Mouse (Mus musculus) spleen, adult 2 months (tissue): Measurements from ENCODE around the gene Pqlc2. TPM values are rescaled to one million over a fixed set of nuclear protein-coding genes. Genes with fewer than 3 reads are reported as not detected.

ENCODE experiments used
- DNase-seq, 2 experiments: peaks; one replicate each; pipeline versions ENCODE4 v3.0.0 to v3.0.0-alpha.2; 2012 to 2021; ENCODE audit warnings: low spot score in 2 of 2, low read depth in 1 of 2
- H3K27ac ChIP-seq: fragments of 200-500 bp; 2 replicates; pipeline ENCODE4 v1.5.1; 2012; ENCODE audit warnings: low read length, inconsistent platforms; ENCODE audit not compliant: insufficient read depth
- H3K27me3 ChIP-seq: fragments of 200-500 bp; 2 replicates; pipeline ENCODE4 v1.6.1; 2012; ENCODE audit warnings: mild to moderate bottlenecking, moderate library complexity, low read length, inconsistent platforms; ENCODE audit not compliant: control insufficient read depth, insufficient read depth
- H3K36me3 ChIP-seq: fragments of 200-500 bp; 2 replicates; pipeline ENCODE4 v1.6.1; 2012; ENCODE audit warnings: mild to moderate bottlenecking, low read length, inconsistent platforms; ENCODE audit not compliant: control insufficient read depth, insufficient read depth
- H3K4me1 ChIP-seq: fragments of 200-500 bp; 2 replicates; pipeline ENCODE4 v1.6.1; 2011; ENCODE audit warnings: inconsistent platforms; ENCODE audit not compliant: control insufficient read depth, insufficient read depth, insufficient read length
- H3K4me3 ChIP-seq: fragments of 200-500 bp; 2 replicates; pipeline ENCODE4 v1.5.1; 2011; ENCODE audit warnings: mild to moderate bottlenecking, inconsistent platforms; ENCODE audit not compliant: insufficient read depth, insufficient read length; ENCODE audit errors: extremely low read depth
- CTCF ChIP-seq: fragments of 200-500 bp; IDR thresholded peaks from 2 replicates; pipeline ENCODE4 v1.5.1; 2011; ENCODE audit warnings: mild to moderate bottlenecking, inconsistent platforms; ENCODE audit not compliant: insufficient read depth, insufficient read length, insufficient replicate concordance; ENCODE audit errors: extremely low read depth
- POLR2A ChIP-seq: fragments of 200-500 bp; IDR thresholded peaks from 2 replicates; pipeline ENCODE4 v1.6.1; 2011; ENCODE audit warnings: low read depth, low read length, inconsistent platforms
- WGBS: fragments of 180-500 bp; shearing (Covaris S2); methylation state at CpG from one replicate; pipeline ENCODE4 v1.1.7; 2018; 5-methylcytosine and 5-hydroxymethylcytosine counted together
- polyA plus RNA-seq: library from polyadenylated mRNA; depleted of rRNA; stranded (reverse); fragments of >200 nt; gene quantifications from 2 replicates; pipeline ENCODE4 v1.2.3, GENCODE M21; 2012; rRNA removed

The Pqlc2 gene
- polyA plus RNA-seq, 1 experiment = 48.3 TPM

DNA sequence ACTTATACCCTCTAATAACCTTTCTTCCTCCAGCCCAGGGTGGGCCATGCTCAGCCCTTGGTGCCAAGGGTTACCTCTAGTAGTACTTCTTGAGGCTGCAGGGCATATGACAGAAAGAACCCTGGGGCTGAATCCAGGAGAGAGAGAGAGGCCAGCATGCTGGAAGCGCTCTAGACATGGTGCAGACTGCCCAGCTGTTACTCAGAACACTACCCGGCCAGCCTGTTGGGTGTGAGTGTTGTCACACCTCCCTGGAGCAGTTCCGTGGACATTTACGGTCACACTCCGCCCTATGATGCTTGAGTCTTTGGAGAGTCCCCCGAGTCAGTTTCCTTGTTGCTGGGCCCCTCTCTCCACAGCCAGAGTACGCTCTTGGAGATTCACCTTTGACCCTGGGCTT, 62.5 kb downstream of the Pqlc2 start:
- 87% methylated on average over 7 of the region's 7 CpGs for WGBS
- no peak overlapping the region for H3K4me3 ChIP-seq
- H3K4me1 ChIP-seq = peaks cover 3% of the 10 kb centered on the region; the same call in 1 of the 2 replicates
- no peaks in the 10 kb centered on the region for H3K27me3 ChIP-seq
- TF ChIP-seq CTCF (no peak), POLR2A (no peak)
- peaks cover 7% of the 10 kb centered on the region for H3K36me3 ChIP-seq
- no peak overlapping the region for H3K27ac ChIP-seq
- DNase-seq = no peak

DNA sequence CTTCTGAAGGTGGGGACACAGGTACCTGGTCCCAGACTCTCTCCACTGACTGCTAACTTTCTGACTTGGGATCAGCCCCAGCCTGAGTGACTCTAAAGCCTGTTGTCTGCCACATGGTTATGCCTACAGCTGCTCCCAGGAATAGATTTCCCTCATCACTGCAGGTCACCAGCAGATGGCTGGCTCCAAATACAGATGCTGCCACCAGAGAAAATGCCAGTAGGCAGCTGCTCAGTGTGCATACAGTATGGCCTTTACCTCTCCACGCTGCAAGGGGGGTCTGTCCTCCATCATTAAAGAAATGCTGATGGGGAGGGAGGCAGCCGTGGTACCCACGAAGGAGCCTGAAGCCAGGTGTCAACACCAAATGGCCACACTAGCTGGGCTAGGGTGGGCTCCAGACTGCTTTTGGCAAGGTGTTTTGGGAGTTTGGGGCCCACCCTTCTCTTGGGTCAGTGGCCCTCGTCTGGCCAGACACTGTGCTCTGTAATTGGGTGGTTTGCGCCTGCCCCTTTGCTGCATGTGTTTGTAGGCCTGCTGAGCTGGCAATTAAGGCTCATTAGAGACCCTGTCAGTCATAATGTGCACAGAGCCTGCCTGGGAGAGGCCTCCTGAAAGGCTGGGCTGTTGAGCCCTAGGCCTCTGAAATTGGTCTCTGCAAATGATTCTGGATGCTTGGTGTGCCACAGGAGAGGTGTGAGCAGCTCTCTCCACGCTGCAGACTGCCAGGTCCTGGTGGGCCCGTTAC, 64.2 kb downstream of the Pqlc2 start:
- 92% methylated on average over 7 of the region's 7 CpGs for WGBS
- Histone ChIP-seq H3K27ac (no peak overlapping the region), H3K27me3 (no peaks in the 10 kb centered on the region), H3K36me3 (peaks cover 7% of the 10 kb centered on the region), H3K4me3 (no peak overlapping the region), H3K4me1 (peaks cover 6% of the 10 kb centered on the region; the same call in 1 of the 2 replicates)
- TF ChIP-seq POLR2A = no peak
- no peak for DNase-seq

- Histone ChIP-seq H3K36me3 (peaks cover 10% of the 10 kb centered on the region), H3K4me1 (peaks cover 9% of the 10 kb centered on the region; the same call in 1 of the 2 replicates), H3K27me3 (no peaks in the 10 kb centered on the region), H3K4me3 (no peak overlapping the region), H3K27ac (no peak overlapping the region)
- TF ChIP-seq POLR2A = no peak
- no peak for TF ChIP-seq CTCF
- WGBS = 78% methylated on average over 2 of the region's 2 CpGs
- no peak for DNase-seq
These were observed 65.0 kb downstream of the Pqlc2 start for GRCm38 (mm10) chr4:139245534-139245933.

GRCm38 (mm10) chr4:139244766-139245165, 65.7 kb downstream of the Pqlc2 start:
- Histone ChIP-seq H3K27me3 (no peaks in the 10 kb centered on the region), H3K4me3 (no peak overlapping the region), H3K4me1 (peaks cover 12% of the 10 kb centered on the region; the same call in 1 of the 2 replicates), H3K36me3 (peaks cover 13% of the 10 kb centered on the region), H3K27ac (no peak overlapping the region)
- 93% methylated on average over 6 of the region's 6 CpGs for WGBS
- no peak for TF ChIP-seq POLR2A
- no peak for DNase-seq

GRCm38 (mm10) chr4:139244176-139244575, 66.3 kb downstream of the Pqlc2 start:
- H3K4me3 ChIP-seq = no peak overlapping the region
- no peak overlapping the region for H3K27ac ChIP-seq
- peaks cover 12% of the 10 kb centered on the region; the same call in 1 of the 2 replicates for H3K4me1 ChIP-seq
- DNase-seq = no peak
- peaks cover 15% of the 10 kb centered on the region for H3K36me3 ChIP-seq
- no peaks in the 10 kb centered on the region for H3K27me3 ChIP-seq
- 83% methylated on average over 3 of the region's 3 CpGs for WGBS
- no peak for TF ChIP-seq POLR2A

Other genes starting within 250 kb of the Pqlc2 start
- gene Htr6, start 235.1 kb downstream of the Pqlc2 start, polyA plus RNA-seq = not detected in 2 replicates
- gene Nbl1, start 217.7 kb downstream of the Pqlc2 start, polyA plus RNA-seq = 10.3 and 13.4 TPM in 2 replicates
- 17.8 and 18.0 TPM in 2 replicates for gene Minos1, start 179.6 kb downstream of the Pqlc2 start, polyA plus RNA-seq
- 130 and 160 TPM in 2 replicates for gene Capzb, start 117.8 kb downstream of the Pqlc2 start, polyA plus RNA-seq
- 22.0 and 32.8 TPM in 2 replicates for gene Akr7a5, start within 50 bp of the Pqlc2 start, polyA plus RNA-seq
- gene Mrto4, start 41.9 kb upstream of the Pqlc2 start, polyA plus RNA-seq = 15.2 and 19.0 TPM in 2 replicates
- 17.2 and 23.3 TPM in 2 replicates for gene Emc1, start 41.9 kb upstream of the Pqlc2 start, polyA plus RNA-seq
- gene Ubr4, start 41.9 kb upstream of the Pqlc2 start, polyA plus RNA-seq = 201 and 204 TPM in 2 replicates
- 3.5 and 4.1 TPM in 2 replicates for gene Iffo2, start 219.8 kb upstream of the Pqlc2 start, polyA plus RNA-seq